Mouse (Mus musculus) kidney, postnatal 25 days (tissue): ENCODE measurements around the gene Entpd1.
"Not testable (repeated sequence)": the region's sequence is repeated elsewhere in the genome, so short reads cannot be mapped to it uniquely, and the experiment has no call there.

Source experiments
- DNase-seq, 2 experiments: peaks; one replicate each; pipeline ENCODE4 v3.0.0; 2021; ENCODE audit warnings: mixed read lengths in 2 of 2

The Entpd1 gene

GRCm38 (mm10) chr19:40611830-40612506, at the start of gene Entpd1, which contains the start of gene Tctn3:
Entpd1 (plus strand) TSS chr19:40612366.
Tctn3 (minus strand) TSS chr19:40612233.
- DNase-seq = peak; percentile 96 to 99

- no peak for DNase-seq
Measured at GRCm38 (mm10) chr19:40563880-40564645, 48.1 kb upstream of the Entpd1 start.

GRCm38 (mm10) chr19:40567616-40568015, 44.5 kb upstream of the Entpd1 start:
- DNase-seq = no peak

- DNase-seq = peak; percentile 79 to 87
Measured at GRCm38 (mm10) chr19:40570726-40571125, 41.4 kb upstream of the Entpd1 start.

- DNase-seq = no peak
Measured at GRCm38 (mm10) chr19:40575438-40575837, 36.7 kb upstream of the Entpd1 start.

GRCm38 (mm10) chr19:40580902-40581301, 31.3 kb upstream of the Entpd1 start:
- no peak for DNase-seq

GRCm38 (mm10) chr19:40581662-40582061, 30.5 kb upstream of the Entpd1 start:
- DNase-seq = no peak

- no peak for DNase-seq
Measured at GRCm38 (mm10) chr19:40586908-40587307, 25.3 kb upstream of the Entpd1 start.

GRCm38 (mm10) chr19:40587491-40588292, 24.5 kb upstream of the Entpd1 start:
- DNase-seq = no peak

GRCm38 (mm10) chr19:40588293-40588654, 23.9 kb upstream of the Entpd1 start, which contains the start of gene Aldh18a1:
Aldh18a1 (minus strand) TSS chr19:40588463.
- DNase-seq = peak; percentile 88

GRCm38 (mm10) chr19:40588847-40589529, 23.2 kb upstream of the Entpd1 start:
- DNase-seq = peak; percentile 89 to 95

GRCm38 (mm10) chr19:40589530-40589880, 22.7 kb upstream of the Entpd1 start:
- no peak for DNase-seq

GRCm38 (mm10) chr19:40595231-40595630, 16.9 kb upstream of the Entpd1 start:
- DNase-seq = peak in 1 of 2 experiments; percentile 6

- peak in 1 of 2 experiments; percentile 3 for DNase-seq
Measured at GRCm38 (mm10) chr19:40595831-40596230, 16.3 kb upstream of the Entpd1 start.

GRCm38 (mm10) chr19:40600846-40601245, 11.3 kb upstream of the Entpd1 start:
- DNase-seq = peak in 1 of 2 experiments; percentile 59

GRCm38 (mm10) chr19:40601870-40602269, 10.3 kb upstream of the Entpd1 start:
- DNase-seq = no peak

- DNase-seq = no peak
Measured at GRCm38 (mm10) chr19:40605189-40605588, 7.0 kb upstream of the Entpd1 start.

GRCm38 (mm10) chr19:40607676-40608075, 4.5 kb upstream of the Entpd1 start:
- DNase-seq = no peak

- no peak for DNase-seq
Measured at GRCm38 (mm10) chr19:40614811-40615210, 2.6 kb downstream of the Entpd1 start.

GRCm38 (mm10) chr19:40616021-40616420, 3.9 kb downstream of the Entpd1 start:
- no peak for DNase-seq

GRCm38 (mm10) chr19:40621616-40622015, 9.4 kb downstream of the Entpd1 start:
- DNase-seq = not testable (repeated sequence)

GRCm38 (mm10) chr19:40625935-40626334, 13.8 kb downstream of the Entpd1 start:
- DNase-seq = no peak

- DNase-seq = no peak
Measured at GRCm38 (mm10) chr19:40628950-40629349, 16.8 kb downstream of the Entpd1 start.
